Mouse (Mus musculus): ENCODE measurements around the gene Nprl3. TPM values are rescaled to one million over a fixed set of nuclear protein-coding genes. Genes with fewer than 3 reads are reported as not detected.

Nprl3 gene
- polyA plus RNA-seq, 1 experiment from 2014 or later: 48.3 TPM

DNA sequence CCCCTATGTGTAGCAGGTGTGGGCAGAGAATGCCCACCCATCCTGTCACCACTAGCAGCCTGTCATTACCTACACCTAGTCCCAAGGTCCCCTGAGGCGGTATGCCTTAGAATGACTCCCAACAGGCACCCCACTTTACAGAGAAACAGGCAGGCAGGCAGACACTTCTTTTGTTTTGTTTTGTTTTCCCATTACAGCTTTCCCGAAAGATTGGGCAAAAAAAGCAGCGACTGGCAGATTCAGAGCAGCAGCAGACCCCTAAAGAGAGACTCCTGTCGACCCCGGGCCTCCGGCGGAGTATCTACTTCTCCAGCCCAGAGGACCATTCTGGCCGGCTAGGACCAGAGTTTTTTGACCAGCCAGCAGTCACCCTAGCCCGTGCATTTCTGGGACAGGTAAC lies 40.0 kb downstream of the Nprl3 start:
- WGBS: 87% methylated on average over 9 of the region's 9 CpGs
- Histone ChIP-seq H3K27ac (no peak overlapping the region), H3K27me3 (peaks cover 25% of the 10 kb centered on the region), H3K4me3 (no peak overlapping the region), H3K9me3 (replicated peaks) (no peaks in the 10 kb centered on the region), H3K4me2 (peak overlapping the region; percentile 77), H3K9ac (no peak overlapping the region), H3K4me1 (peaks cover 36% of the 10 kb centered on the region), H3K36me3 (ENCODE audit: poor library complexity, severe bottlenecking) (peaks cover 40% of the 10 kb centered on the region)
- ATAC-seq: no peak

DNA sequence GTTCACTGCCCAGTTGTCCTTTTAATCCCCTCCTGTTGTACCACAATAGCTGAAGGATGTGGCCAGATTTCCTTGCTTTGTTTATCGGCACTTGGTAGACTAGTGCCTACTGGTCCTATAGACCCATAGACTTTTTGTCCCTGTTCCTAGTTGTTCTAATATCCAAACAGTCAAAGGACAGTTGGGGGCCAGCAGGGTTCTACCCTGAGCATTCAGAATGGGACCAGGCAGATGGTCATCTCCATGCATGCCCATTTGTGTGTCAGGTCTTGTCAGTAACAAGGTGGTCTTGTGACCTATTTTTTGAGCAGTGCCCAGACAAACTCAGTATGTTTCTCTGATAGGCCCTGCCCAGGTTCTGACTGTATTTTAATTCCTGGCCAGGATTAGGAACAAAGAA lies 40.5 kb downstream of the Nprl3 start:
- peaks cover 35% of the 10 kb centered on the region for H3K36me3 ChIP-seq (ENCODE audit: poor library complexity, severe bottlenecking)
- peaks cover 41% of the 10 kb centered on the region for H3K4me1 ChIP-seq
- peak overlapping the region; percentile 76 for H3K9ac ChIP-seq
- H3K27ac ChIP-seq: no peak overlapping the region
- peaks cover 30% of the 10 kb centered on the region for H3K27me3 ChIP-seq
- ATAC-seq: no peak
- no peaks in the 10 kb centered on the region for H3K9me3 ChIP-seq (replicated peaks)
- H3K4me2 ChIP-seq: peak overlapping the region; percentile 77
- peak overlapping the region; percentile 64 for H3K4me3 ChIP-seq
- 26% methylated on average over 1 of the region's 1 CpGs for WGBS

DNA sequence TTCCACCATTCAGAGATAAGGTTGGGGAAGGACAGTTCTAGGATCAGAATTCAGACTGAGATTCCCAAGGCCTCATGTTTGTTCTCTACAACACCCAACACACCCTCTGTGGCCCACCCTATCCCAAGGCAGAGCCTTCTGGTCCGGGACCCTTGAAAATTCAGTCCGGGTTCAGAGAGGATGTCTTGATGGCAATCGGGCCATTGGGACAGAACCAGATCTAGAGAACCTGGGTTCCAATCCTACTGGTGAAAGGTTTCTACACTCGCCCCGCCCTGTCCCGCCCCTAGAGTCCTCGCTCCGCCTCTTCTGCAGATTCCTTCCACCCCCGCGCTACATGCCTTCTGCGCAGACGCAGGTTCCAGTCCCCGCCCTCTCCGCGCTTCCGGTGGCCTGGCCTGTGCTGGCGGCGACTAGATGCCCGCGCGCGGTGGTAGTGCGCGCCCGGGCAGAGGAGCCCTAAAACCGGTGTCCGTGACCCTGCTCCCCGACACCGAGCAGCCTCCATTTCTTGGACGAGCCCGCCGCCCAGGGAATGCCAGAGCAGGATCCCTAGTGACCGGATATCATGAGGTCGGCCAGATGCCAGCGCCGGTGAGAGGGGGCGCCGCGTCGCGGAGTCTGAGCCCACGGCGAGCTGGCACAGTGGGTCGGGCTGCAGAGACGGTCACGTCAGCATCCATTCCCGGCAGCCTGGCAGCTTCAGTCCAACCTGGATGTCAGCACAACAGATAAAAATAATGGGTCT lies 41.2 kb downstream of the Nprl3 start, which contains the start of gene Mpg:
TSS of gene Mpg (plus strand) at position 382 of the 748 bp plus-strand sequence.
- Histone ChIP-seq H3K4me2 (peak within 1 kb of the TSS; percentile 77), H3K27me3 (peaks cover 37% of the 10 kb centered on the region), H3K4me3 (peak within 1 kb of the TSS; percentile 64), H3K27ac (0 out of 2 replicates have a peak within 1 kb of the TSS, but pooled peaks have one; percentile 38), H3K36me3 (ENCODE audit: poor library complexity, severe bottlenecking) (peaks cover 27% of the 10 kb centered on the region), H3K4me1 (peaks cover 46% of the 10 kb centered on the region), H3K9me3 (replicated peaks) (no peaks in the 10 kb centered on the region), H3K9ac (peak within 1 kb of the TSS; percentile 76)
- ATAC-seq: peak; percentile 84
- WGBS: 4% methylated on average over 47 of the region's 47 CpGs

DNA sequence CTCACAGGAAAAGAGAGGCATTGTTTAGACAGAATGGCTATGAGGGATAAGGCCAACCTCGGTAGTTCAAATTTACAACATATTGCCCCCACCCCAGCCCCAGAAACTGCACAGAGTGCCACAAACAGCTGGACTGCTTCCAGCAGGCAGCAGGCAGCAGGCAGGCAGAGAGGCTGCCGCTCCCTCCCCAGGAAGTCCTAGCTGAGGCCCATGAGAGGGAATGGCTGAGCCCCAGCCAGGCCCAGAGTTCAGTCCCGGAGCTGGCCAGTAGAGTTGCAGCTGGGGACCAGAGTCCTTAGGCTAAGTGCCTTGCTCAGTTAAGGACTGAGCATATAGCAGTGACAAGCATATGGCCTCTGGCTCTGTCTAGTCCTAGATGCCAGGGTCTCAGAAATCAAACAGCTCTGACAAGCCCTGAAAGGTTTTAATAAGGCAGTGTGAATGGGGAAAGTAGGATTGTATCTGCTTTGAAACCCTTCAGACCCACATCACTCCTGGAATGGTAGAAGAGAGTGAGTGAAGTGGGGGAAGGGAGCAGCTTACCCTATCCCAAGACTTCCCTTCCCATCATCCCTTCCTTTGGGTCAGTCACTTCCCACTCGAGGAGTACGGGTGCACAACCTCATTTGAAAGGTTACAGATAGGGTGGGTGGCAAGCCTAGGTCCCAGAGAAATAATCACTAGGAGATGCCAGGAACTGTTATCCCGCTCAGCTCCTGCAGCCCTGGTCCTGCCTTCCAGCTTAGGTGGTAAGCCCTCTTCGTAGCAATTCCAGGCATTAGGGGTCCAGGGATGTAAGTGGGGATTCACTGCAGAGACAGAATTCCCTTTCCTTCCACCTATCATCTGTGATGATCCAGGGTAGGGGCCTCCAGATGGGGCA lies 42.0 kb downstream of the Nprl3 start:
- Histone ChIP-seq H3K9ac (no peak overlapping the region), H3K4me1 (peaks cover 53% of the 10 kb centered on the region), H3K36me3 (ENCODE audit: poor library complexity, severe bottlenecking) (peaks cover 20% of the 10 kb centered on the region), H3K4me3 (no peak overlapping the region), H3K4me2 (peak overlapping the region; percentile 77; the same call in 1 of the 2 replicates), H3K9me3 (replicated peaks) (no peaks in the 10 kb centered on the region), H3K27me3 (peaks cover 45% of the 10 kb centered on the region), H3K27ac (no peak overlapping the region)
- WGBS: 64% methylated on average over 7 of the region's 7 CpGs
- no peak for ATAC-seq

DNA sequence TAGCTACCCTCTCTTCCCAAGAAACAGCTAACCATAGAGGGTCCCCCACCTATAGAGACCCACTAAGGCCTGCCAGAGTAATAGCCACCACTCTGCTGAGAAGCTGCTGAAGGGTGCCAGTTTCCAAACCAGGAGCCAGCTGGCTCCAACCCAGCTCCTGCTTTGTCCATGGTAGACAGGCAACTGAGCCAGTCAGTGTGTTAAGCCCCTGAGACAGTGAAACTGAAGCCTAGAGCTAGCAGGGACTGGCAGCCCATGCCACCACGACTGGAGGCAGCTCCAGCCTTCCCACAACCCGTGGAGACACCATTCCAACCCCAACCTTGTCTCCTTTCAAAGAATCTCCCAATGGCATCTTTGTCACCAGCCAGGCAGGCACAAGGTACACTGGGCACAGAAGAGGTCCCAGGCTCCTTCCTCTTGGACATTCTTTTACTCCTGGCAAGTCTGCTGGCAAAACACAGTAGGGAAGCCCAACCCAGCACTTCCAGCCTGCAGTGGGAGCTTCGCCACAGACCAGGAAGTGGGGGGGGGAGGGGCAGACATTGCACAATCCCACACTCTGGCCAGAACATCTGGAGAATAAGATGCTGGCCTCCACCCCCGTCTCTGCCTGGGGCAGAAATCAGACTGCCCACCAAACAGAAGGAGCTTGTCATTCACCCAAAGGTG lies 42.9 kb downstream of the Nprl3 start:
- Histone ChIP-seq H3K9ac (no peak overlapping the region), H3K4me3 (no peak overlapping the region), H3K27ac (peak overlapping the region; percentile 44), H3K36me3 (ENCODE audit: poor library complexity, severe bottlenecking) (peaks cover 11% of the 10 kb centered on the region), H3K4me1 (peaks cover 53% of the 10 kb centered on the region), H3K4me2 (no peak overlapping the region), H3K27me3 (peaks cover 51% of the 10 kb centered on the region), H3K9me3 (replicated peaks) (no peaks in the 10 kb centered on the region)
- no peak; the same call in 1 of the 2 replicates for ATAC-seq
- 32% methylated on average over 4 of the region's 4 CpGs for WGBS

DNA sequence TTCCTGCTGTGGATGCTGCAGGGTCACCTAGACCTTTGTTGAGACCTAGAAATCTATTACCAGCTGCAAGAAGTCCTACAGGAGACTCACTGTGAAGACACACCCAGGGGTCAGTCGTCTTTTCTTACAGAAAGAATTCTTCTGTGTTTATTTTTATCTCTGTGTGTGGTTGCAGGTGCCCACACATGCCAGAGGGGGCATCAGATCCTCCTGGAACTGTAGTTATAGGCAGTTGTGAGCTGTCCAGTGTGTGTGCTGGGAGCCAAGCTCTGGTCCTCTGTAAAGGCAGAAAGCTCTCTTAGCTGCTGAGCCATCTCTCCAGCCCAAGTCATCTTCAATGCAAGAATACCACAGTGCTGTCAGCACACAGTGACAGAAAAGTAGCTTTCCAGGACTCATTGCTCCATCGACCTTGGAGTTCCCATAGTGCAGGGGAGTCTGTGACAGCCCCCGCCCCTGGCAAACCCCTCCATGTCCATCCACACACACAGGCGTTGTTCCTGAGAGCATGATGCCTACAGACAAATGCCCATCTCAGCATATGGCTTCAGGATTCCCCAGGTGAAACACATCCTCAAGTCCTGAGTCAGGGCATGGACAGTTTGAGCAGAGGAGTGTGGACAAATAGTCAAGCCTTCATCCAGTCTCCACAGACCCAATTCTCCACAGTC lies 44.1 kb downstream of the Nprl3 start:
- 74% methylated on average over 4 of the region's 4 CpGs for WGBS
- Histone ChIP-seq H3K27ac (no peak overlapping the region), H3K9me3 (replicated peaks) (no peaks in the 10 kb centered on the region), H3K4me1 (peaks cover 59% of the 10 kb centered on the region), H3K27me3 (peaks cover 51% of the 10 kb centered on the region), H3K36me3 (ENCODE audit: poor library complexity, severe bottlenecking) (no peaks in the 10 kb centered on the region), H3K4me3 (no peak overlapping the region), H3K9ac (no peak overlapping the region), H3K4me2 (no peak overlapping the region)
- ATAC-seq: no peak

DNA sequence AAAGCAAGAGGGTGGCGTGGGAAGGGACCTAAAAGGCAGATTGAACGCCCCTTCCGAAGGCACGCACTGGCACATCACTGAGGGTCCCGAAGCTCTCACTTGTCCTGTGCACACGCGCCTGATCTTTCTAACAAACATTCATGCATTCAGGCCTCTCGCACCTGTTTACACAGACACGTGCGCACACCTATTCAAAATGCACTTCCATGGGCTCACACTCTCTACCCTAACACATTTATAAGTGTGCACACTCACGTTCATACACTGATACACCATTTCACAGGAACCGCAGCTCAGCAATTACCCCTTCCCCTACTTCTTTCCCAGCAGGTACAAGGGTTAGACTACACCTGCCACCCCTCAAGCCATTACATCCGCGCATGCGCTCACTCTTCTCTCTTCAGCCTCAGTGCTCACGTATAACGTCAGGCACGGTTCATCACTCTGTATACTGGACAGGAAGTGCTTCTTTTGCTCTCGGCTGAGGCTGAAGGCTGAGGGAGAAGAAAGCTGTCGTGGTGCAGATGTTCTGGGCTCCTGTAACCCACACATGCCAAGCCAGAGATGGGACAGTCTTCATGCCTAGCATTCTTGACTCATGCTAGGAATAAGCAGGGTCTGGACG lies 44.8 kb downstream of the Nprl3 start:
- H3K4me2 ChIP-seq: peak overlapping the region; percentile 99
- H3K9me3 ChIP-seq (replicated peaks): no peaks in the 10 kb centered on the region
- ATAC-seq: no peak
- H3K4me3 ChIP-seq: peak overlapping the region; percentile 62
- H3K27me3 ChIP-seq: peaks cover 51% of the 10 kb centered on the region
- no peak overlapping the region for H3K27ac ChIP-seq
- WGBS: 11% methylated on average over 21 of the region's 21 CpGs
- H3K36me3 ChIP-seq (ENCODE audit: poor library complexity, severe bottlenecking): no peaks in the 10 kb centered on the region
- peak overlapping the region; percentile 74; the same call in 1 of the 2 replicates for H3K9ac ChIP-seq
- peaks cover 61% of the 10 kb centered on the region for H3K4me1 ChIP-seq

DNA sequence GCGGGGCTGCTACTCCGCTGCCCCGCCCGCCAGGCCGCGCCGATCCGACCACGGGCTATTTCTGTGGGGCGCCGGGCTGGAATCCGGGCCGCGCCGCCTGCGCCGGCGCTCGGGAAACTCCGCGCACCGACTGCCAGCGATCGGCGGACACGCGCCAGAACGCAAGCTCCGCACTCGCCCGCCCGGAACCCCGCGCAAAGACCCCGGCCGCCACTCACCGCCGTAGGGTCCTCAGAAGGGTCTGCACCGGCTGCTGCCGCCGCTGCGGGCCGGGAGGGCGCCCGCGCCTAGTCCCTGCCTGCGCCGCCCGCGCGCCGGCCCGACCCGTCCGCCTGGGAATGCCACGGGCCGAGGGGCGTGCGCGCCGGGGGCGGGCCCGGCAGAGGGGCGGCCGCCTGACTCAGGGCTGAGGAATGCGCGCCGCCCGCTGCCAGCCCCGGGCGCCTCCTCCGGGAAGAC lies 45.5 kb downstream of the Nprl3 start, which contains the start of gene Rhbdf1:
TSS of gene Rhbdf1 (minus strand) at position 350 of the 459 bp plus-strand sequence.
- Histone ChIP-seq H3K4me3 (peak within 1 kb of the TSS; percentile 62), H3K9ac (peak within 1 kb of the TSS; percentile 74), H3K4me2 (peak within 1 kb of the TSS; percentile 99), H3K36me3 (ENCODE audit: poor library complexity, severe bottlenecking) (no peaks in the 10 kb centered on the region), H3K27ac (peak within 1 kb of the TSS; percentile 51), H3K4me1 (peaks cover 54% of the 10 kb centered on the region), H3K9me3 (replicated peaks) (no peaks in the 10 kb centered on the region), H3K27me3 (peaks cover 51% of the 10 kb centered on the region)
- WGBS: under 1% methylated on average over 57 of the region's 72 CpGs
- peak; percentile 41 for ATAC-seq

DNA sequence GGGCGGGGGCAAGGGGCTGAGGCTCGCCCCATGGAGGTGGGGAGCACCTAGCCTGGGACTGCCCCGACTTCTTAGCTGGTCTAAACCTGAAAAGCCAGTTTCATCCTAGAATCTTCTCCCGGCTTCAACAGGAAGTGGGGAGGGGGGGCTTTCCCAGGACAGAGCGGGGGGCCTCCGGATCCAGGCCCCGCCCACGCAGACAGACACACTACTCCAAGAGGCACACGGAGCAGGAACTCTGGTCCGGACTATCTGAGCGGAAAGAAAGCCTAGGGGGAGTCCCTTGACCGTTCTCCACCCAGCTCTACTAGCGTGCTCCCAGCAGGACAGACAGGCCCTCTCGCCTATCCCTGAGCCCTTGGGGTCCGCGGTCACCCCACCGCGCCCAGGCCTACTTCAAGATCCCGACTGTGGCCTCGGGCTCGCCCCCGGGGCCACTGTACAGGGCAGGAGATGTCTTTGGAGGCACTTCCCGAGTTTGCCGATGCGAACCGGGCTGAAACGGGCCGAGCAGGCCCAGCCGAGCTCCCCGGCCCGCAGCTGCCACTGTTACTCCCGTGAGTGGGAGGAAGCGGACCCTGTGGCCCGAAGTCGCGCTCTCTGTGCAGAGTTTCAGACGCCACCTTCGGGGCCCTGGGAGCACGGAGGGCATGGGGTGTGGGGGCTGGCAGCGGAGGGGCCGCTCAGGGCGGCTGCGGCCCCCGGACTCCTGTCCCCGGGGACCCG lies 46.1 kb downstream of the Nprl3 start:
- ATAC-seq: peak; percentile 17; the same call in 1 of the 2 replicates
- 1% methylated on average over 45 of the region's 46 CpGs for WGBS
- peaks cover 51% of the 10 kb centered on the region for H3K27me3 ChIP-seq
- peak overlapping the region; percentile 74 for H3K9ac ChIP-seq
- H3K9me3 ChIP-seq (replicated peaks): no peaks in the 10 kb centered on the region
- peak overlapping the region; percentile 99 for H3K4me2 ChIP-seq
- no peaks in the 10 kb centered on the region for H3K36me3 ChIP-seq (ENCODE audit: poor library complexity, severe bottlenecking)
- peak overlapping the region; percentile 51 for H3K27ac ChIP-seq
- peak overlapping the region; percentile 62 for H3K4me3 ChIP-seq
- peaks cover 49% of the 10 kb centered on the region for H3K4me1 ChIP-seq

DNA sequence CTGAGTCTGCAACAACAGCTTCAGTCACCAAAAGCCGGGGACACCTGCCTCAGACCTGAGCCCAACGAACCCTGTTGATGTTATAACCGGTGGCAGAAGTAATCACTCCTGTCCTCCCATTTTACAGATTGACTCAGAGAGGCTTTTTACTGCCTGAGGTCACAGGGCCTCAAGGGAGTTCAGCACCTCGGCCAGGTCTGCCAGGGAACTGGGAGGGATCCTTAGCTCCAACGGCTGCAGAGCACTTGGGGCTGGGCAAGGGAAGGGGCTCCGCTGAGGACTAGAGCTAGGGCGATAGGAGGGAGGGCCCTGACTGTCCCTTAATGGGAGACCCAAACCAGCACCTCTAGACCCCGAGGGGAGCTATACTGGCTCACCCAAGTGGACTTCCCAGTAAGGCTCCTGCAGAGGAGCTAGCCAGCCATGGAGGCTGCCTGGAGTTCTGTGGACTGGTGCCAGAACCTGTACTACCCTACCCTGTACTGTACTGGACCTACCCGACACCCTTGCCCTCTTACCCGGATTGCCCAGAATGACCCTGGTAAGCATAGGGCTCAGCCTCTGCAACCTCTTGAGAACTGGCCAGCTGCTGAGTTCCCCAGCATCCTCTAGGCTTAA lies 46.8 kb downstream of the Nprl3 start:
- WGBS: 40% methylated on average over 10 of the region's 10 CpGs
- ATAC-seq: 0 out of 2 replicates have a peak, but pooled peaks have one; percentile 4
- Histone ChIP-seq H3K9ac (0 out of 2 replicates have a peak overlapping the region, but pooled peaks have one; percentile 74), H3K9me3 (replicated peaks) (no peaks in the 10 kb centered on the region), H3K4me1 (peaks cover 46% of the 10 kb centered on the region), H3K4me2 (peak overlapping the region; percentile 99), H3K27ac (no peak overlapping the region), H3K4me3 (peak overlapping the region; percentile 62), H3K36me3 (ENCODE audit: poor library complexity, severe bottlenecking) (no peaks in the 10 kb centered on the region), H3K27me3 (peaks cover 51% of the 10 kb centered on the region)

All from forebrain, embryonic 13.5 days (tissue).